Mouse (Mus musculus) MEL (cell line): ENCODE measurements around the gene Mcm2. TPM values are rescaled to one million over a fixed set of nuclear protein-coding genes. Genes with fewer than 3 reads are reported as not detected.

Source experiments
- DNase-seq: peaks from one replicate; pipeline ENCODE4 v3.0.0; 2011; ENCODE audit warnings: low read depth, low spot score
- H3K27ac ChIP-seq: 2 replicates; pipeline ENCODE4 v1.5.1; 2012; ENCODE audit warnings: low read depth, mild to moderate bottlenecking, control low read depth, low read length, moderate library complexity; ENCODE audit not compliant: control insufficient read depth
- H3K27me3 ChIP-seq, 2 experiments: fragments of 150-350 bp in 1 of 2; sonication (generic) in 1 of 2; 2 replicates each; pipeline ENCODE4 v1.6.1; 2012; ENCODE audit warnings: low read length in 2 of 2, mild to moderate bottlenecking in 2 of 2, improper control_type of control experiment in 1 of 2, moderate library complexity in 1 of 2; ENCODE audit not compliant: insufficient read depth in 2 of 2, control insufficient read depth in 1 of 2
- H3K36me3 ChIP-seq, 2 experiments: 2 replicates each; pipeline ENCODE4 v1.6.1; 2012 to 2014; ENCODE audit warnings: low read length in 2 of 2, improper control_type of control experiment in 1 of 2, inconsistent platforms in 1 of 2, mild to moderate bottlenecking in 1 of 2; ENCODE audit not compliant: insufficient read depth in 2 of 2, control insufficient read depth in 1 of 2
- H3K4me1 ChIP-seq, 2 experiments: fragments of 150-350 bp in 1 of 2; sonication (generic) in 1 of 2; 2 replicates each; pipeline ENCODE4 v1.6.1; 2012; ENCODE audit warnings: low read length in 2 of 2, improper control_type of control experiment in 1 of 2, mild to moderate bottlenecking in 1 of 2; ENCODE audit not compliant: insufficient read depth in 2 of 2, control insufficient read depth in 1 of 2
- H3K4me3 ChIP-seq, 2 experiments: fragments of 150-350 bp in 1 of 2; sonication (generic) in 1 of 2; 2 replicates each; pipeline ENCODE4 v1.5.1; 2012; ENCODE audit warnings: low read depth in 2 of 2, low read length in 2 of 2, mild to moderate bottlenecking in 2 of 2, moderate library complexity in 2 of 2, control low read depth in 1 of 2, improper control_type of control experiment in 1 of 2; ENCODE audit not compliant: control insufficient read depth in 1 of 2, insufficient read depth in 1 of 2
- H3K79me2 ChIP-seq: 2 replicates; pipeline ENCODE4 v1.6.1; 2012; ENCODE audit warnings: mild to moderate bottlenecking, low read length, moderate library complexity; ENCODE audit not compliant: control insufficient read depth, poor library complexity, insufficient read depth
- H3K9ac ChIP-seq: 2 replicates; pipeline ENCODE4 v1.6.1; 2012; ENCODE audit warnings: low read depth, mild to moderate bottlenecking, control low read depth, low read length, moderate library complexity; ENCODE audit not compliant: control insufficient read depth, poor library complexity, severe bottlenecking
- H3K9me3 ChIP-seq: fragments of 150-350 bp; sonication (generic); replicated peaks from 2 replicates; pipeline ENCODE4 v1.6.1; 2012; ENCODE audit warnings: mild to moderate bottlenecking, low read length, improper control_type of control experiment, moderate library complexity; ENCODE audit not compliant: insufficient read depth
- BHLHE40 ChIP-seq: IDR thresholded peaks from 2 replicates; pipeline ENCODE4 v1.6.1; 2012; ENCODE audit warnings: low read depth, mild to moderate bottlenecking, inconsistent platforms, low read length, improper control_type of control experiment, borderline replicate concordance
- CHD2 ChIP-seq: IDR thresholded peaks from 2 replicates; pipeline ENCODE4 v1.6.1; 2011; ENCODE audit warnings: low read length, improper control_type of control experiment
- CTCF ChIP-seq, 3 experiments: IDR thresholded peaks in 2 of 3; conservative IDR thresholded peaks in 1 of 3; 2 replicates each; pipeline ENCODE4 v1.5.1; 2011 to 2012; ENCODE audit warnings: low read length in 3 of 3, low read depth in 2 of 3, mild to moderate bottlenecking in 2 of 3, improper control_type of control experiment in 1 of 3, inconsistent platforms in 1 of 3, mixed read lengths in 1 of 3, moderate library complexity in 1 of 3; ENCODE audit not compliant: control insufficient read depth in 1 of 3, insufficient read depth in 1 of 3, poor library complexity in 1 of 3, severe bottlenecking in 1 of 3
- E2F4 ChIP-seq: IDR thresholded peaks from 2 replicates; pipeline ENCODE4 v1.6.1; 2011; ENCODE audit warnings: low read depth, low read length, improper control_type of control experiment, borderline replicate concordance
- ELF1 ChIP-seq: IDR thresholded peaks from 2 replicates; pipeline ENCODE4 v1.6.1; 2014; ENCODE audit warnings: low read depth, mild to moderate bottlenecking, inconsistent platforms, low read length, improper control_type of control experiment, moderate library complexity
- EP300 ChIP-seq, 2 experiments: IDR thresholded peaks; 2 replicates each; pipeline ENCODE4 v1.6.1; 2011; ENCODE audit warnings: improper control_type of control experiment in 2 of 2, low read length in 2 of 2, low read depth in 1 of 2, mild to moderate bottlenecking in 1 of 2
- ETS1 ChIP-seq: IDR thresholded peaks from 2 replicates; pipeline ENCODE4 v1.6.1; 2012; ENCODE audit warnings: low read depth, mild to moderate bottlenecking, inconsistent platforms, low read length, improper control_type of control experiment, moderate library complexity
- GATA1 ChIP-seq: IDR thresholded peaks from 2 replicates; pipeline ENCODE4 v1.6.1; 2011; ENCODE audit warnings: low read depth, low read length, improper control_type of control experiment
- JUND ChIP-seq: IDR thresholded peaks from 2 replicates; pipeline ENCODE4 v1.6.1; 2011; ENCODE audit warnings: low read depth, mild to moderate bottlenecking, improper control_type of control experiment, low read length
- MAFK ChIP-seq: IDR thresholded peaks from 2 replicates; pipeline ENCODE4 v1.6.1; 2011; ENCODE audit warnings: low read depth, mild to moderate bottlenecking, low read length, improper control_type of control experiment, borderline replicate concordance
- MAX ChIP-seq: IDR thresholded peaks from 2 replicates; pipeline ENCODE4 v1.6.1; 2011; ENCODE audit warnings: low read length, improper control_type of control experiment
- MEF2A ChIP-seq: IDR thresholded peaks from 2 replicates; pipeline ENCODE4 v1.6.1; 2014; ENCODE audit warnings: low read depth, mild to moderate bottlenecking, inconsistent platforms, low read length, improper control_type of control experiment; ENCODE audit not compliant: poor library complexity, insufficient replicate concordance, severe bottlenecking; ENCODE audit errors: extremely low read depth
- MYC ChIP-seq: IDR thresholded peaks from 2 replicates; pipeline ENCODE4 v1.6.1; 2011; ENCODE audit warnings: low read depth, mild to moderate bottlenecking, low read length, improper control_type of control experiment, moderate library complexity
- NRF1 ChIP-seq: IDR thresholded peaks from 2 replicates; pipeline ENCODE4 v1.6.1; 2014; ENCODE audit warnings: low read depth, mild to moderate bottlenecking, inconsistent platforms, low read length, improper control_type of control experiment, moderate library complexity; ENCODE audit not compliant: poor library complexity, insufficient read depth, severe bottlenecking
- RAD21 ChIP-seq: IDR thresholded peaks from 2 replicates; pipeline ENCODE4 v1.6.1; 2011; ENCODE audit warnings: mild to moderate bottlenecking, low read depth, low read length, improper control_type of control experiment
- RCOR1 ChIP-seq: IDR thresholded peaks from 2 replicates; pipeline ENCODE4 v1.6.1; 2012; ENCODE audit warnings: low read depth, mild to moderate bottlenecking, inconsistent platforms, low read length, improper control_type of control experiment
- SIN3A ChIP-seq: IDR thresholded peaks from 2 replicates; pipeline ENCODE4 v1.6.1; 2012; ENCODE audit warnings: low read length, improper control_type of control experiment, inconsistent platforms
- SMC3 ChIP-seq: IDR thresholded peaks from 2 replicates; pipeline ENCODE4 v1.6.1; 2011; ENCODE audit warnings: low read depth, low read length, improper control_type of control experiment
- USF2 ChIP-seq, 2 experiments: IDR thresholded peaks; 2 replicates each; pipeline ENCODE4 v1.6.1; 2011 to 2012; ENCODE audit warnings: improper control_type of control experiment in 2 of 2, low read length in 2 of 2, borderline replicate concordance in 1 of 2, inconsistent platforms in 1 of 2, low read depth in 1 of 2, mild to moderate bottlenecking in 1 of 2; ENCODE audit not compliant: insufficient read depth in 1 of 2
- ZC3H11A ChIP-seq: IDR thresholded peaks from 2 replicates; pipeline ENCODE4 v1.6.1; 2012; ENCODE audit warnings: low read depth, mild to moderate bottlenecking, inconsistent platforms, low read length, improper control_type of control experiment
- ZKSCAN1 ChIP-seq: IDR thresholded peaks from 2 replicates; pipeline ENCODE4 v1.6.1; 2012; ENCODE audit warnings: low read depth, mild to moderate bottlenecking, inconsistent platforms, low read length, improper control_type of control experiment, moderate library complexity
- polyA plus RNA-seq, 2 experiments: library from polyadenylated mRNA; stranded (reverse) in 1 of 2; unstranded in 1 of 2; fragments of >175 nt in 1 of 2; fragments of >200 nt in 1 of 2; gene quantifications; 2 replicates each; pipeline versions ENCODE4 v1.2.1 to v1.2.4; 2012; ENCODE audit warnings: low replicate concordance in 2 of 2, low read depth in 1 of 2; ENCODE audit not compliant: insufficient read length in 2 of 2, insufficient read depth in 1 of 2, missing spikeins in 1 of 2
- total RNA-seq: library from RNA; depleted of rRNA; stranded (reverse); fragments of 300-350 nt; gene quantifications from 2 replicates; pipeline ENCODE4 v1.2.3, GENCODE M21; 2012

Gene Mcm2
- total and polyA plus RNA-seq, 3 experiments = 110 to 268 (median 242) TPM

DNA sequence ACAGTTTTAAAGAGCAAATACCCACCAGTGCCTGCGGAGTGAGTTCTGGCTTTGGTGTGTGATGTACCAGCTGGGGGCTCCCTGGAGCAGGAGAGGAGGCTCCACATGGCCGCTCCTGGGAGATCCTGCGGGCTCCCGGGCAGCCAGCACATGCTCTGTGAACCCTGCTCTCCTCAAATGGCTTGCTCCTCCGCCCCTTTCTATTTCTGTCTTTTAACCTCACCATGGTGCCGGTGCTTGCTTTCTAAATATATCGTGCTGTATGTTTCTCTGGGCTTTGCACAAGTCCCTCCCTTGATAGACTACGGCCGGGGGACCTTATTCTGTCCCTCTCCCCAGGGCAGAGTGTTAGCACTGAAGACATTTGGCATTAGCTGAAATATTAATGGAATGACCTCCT lies 41.3 kb downstream of the Mcm2 start:
- Histone ChIP-seq H3K79me2 (no peaks in the 10 kb centered on the region), H3K9me3 (no peaks in the 10 kb centered on the region)
- TF ChIP-seq ZKSCAN1 (no peak), RAD21 (no peak)
- TF ChIP-seq, all 39 proteins: peak for 0
- Histone ChIP-seq H3K27ac (no peak overlapping the region), H3K4me3 (no peak overlapping the region), H3K4me1 (no peaks in the 10 kb centered on the region), H3K27me3 (peaks cover 13 to 31% of the 10 kb centered on the region in 2 experiments), H3K36me3 (no peaks in the 10 kb centered on the region), H3K9ac (no peak overlapping the region)
- DNase-seq = no peak

DNA sequence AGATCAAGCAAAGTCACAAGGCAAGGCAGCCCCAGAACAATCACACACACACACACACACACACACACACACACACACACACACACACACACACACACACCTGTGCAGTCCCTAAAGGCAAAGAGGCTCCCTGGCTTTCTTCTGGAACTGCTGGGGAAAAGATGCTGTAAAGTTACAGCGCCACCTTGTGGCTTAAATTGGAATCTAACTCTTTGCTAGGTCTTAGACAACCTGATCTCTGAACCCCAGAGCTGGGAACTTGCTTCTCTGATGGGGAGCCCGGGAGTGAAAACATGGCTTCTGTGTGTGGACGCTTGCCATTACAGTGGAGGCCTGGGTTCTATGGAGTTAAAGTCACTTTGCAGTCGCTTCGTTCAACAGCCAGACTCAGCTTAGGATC lies 42.9 kb downstream of the Mcm2 start:
- DNase-seq = peak; percentile 80
- no peak for TF ChIP-seq E2F4
- TF ChIP-seq USF2 (IDR thresholded peaks at IDR 0.05; ENCODE audit: borderline replicate concordance in 1 of 2, insufficient read depth in 1 of 2, low read depth in 1 of 2, low read length in 2 of 2) = no peak
- TF ChIP-seq GATA1 = no peak
- no peak for TF ChIP-seq MEF2A
- peak; percentile 75 for TF ChIP-seq ZC3H11A
- TF ChIP-seq SMC3 = peak; percentile 85
- no peak for TF ChIP-seq SIN3A
- TF ChIP-seq MYC = no peak
- peak; percentile 82 for TF ChIP-seq RAD21
- no peak for TF ChIP-seq NRF1
- TF ChIP-seq EP300 (IDR thresholded peaks at IDR 0.05; ENCODE audit: low read depth in 1 of 2, low read length in 2 of 2) = no peak
- TF ChIP-seq RCOR1 = no peak
- TF ChIP-seq CTCF (IDR thresholded peaks at IDR 0.05 in 2 of 3, conservative IDR thresholded peaks at IDR 0.05 in 1 of 3; ENCODE audit: control insufficient read depth in 1 of 3, insufficient read depth in 1 of 3, low read depth in 2 of 3, low read length in 3 of 3, poor library complexity in 1 of 3, severe bottlenecking in 1 of 3) = peak; percentile 54 to 88 (median 59)
- no peak for TF ChIP-seq CHD2
- TF ChIP-seq, all 39 proteins: peak for 4
- Histone ChIP-seq H3K9ac (no peak overlapping the region), H3K27ac (no peak overlapping the region), H3K4me3 (no peak overlapping the region), H3K27me3 (peaks cover 15 to 35% of the 10 kb centered on the region in 2 experiments), H3K79me2 (no peaks in the 10 kb centered on the region), H3K9me3 (no peaks in the 10 kb centered on the region), H3K4me1 (no peaks in the 10 kb centered on the region), H3K36me3 (no peaks in the 10 kb centered on the region)

DNA sequence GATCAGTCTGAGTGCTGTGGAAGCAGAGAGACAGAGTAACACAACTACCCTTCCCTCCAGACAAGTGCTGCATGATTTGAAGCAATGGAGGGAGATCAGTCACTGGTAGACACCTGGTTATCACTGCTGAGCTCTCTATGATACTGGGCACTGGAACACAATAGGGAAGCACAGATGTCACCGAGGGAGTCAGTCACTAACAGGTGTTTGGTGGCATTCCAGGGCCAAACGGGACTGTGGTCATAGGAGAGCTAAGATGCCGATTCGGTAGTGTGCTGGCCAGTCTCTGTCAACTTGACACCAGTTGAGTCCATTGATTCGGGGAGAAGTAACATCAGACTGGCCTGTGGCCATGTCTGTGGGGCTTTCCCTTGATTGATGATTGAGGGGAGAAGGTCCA lies 44.1 kb downstream of the Mcm2 start:
- Histone ChIP-seq H3K79me2 (no peaks in the 10 kb centered on the region), H3K27me3 (peaks cover 12 to 35% of the 10 kb centered on the region in 2 experiments), H3K9me3 (no peaks in the 10 kb centered on the region), H3K27ac (no peak overlapping the region), H3K4me1 (no peaks in the 10 kb centered on the region), H3K9ac (no peak overlapping the region), H3K36me3 (no peaks in the 10 kb centered on the region), H3K4me3 (no peak overlapping the region)
- TF ChIP-seq JUND (no peak), MYC (no peak), EP300 (IDR thresholded peaks at IDR 0.05; ENCODE audit: low read depth in 1 of 2, low read length in 2 of 2) (no peak), MAFK (no peak), ETS1 (no peak), BHLHE40 (no peak), MAX (no peak), E2F4 (no peak), SMC3 (no peak), USF2 (IDR thresholded peaks at IDR 0.05; ENCODE audit: borderline replicate concordance in 1 of 2, insufficient read depth in 1 of 2, low read depth in 1 of 2, low read length in 2 of 2) (no peak), ELF1 (no peak)
- no peak for DNase-seq
